Mouse (Mus musculus) kidney, embryonic 14.5 days (tissue): ENCODE data around the gene U2af1. TPM values are rescaled to one million over a fixed set of nuclear protein-coding genes. Genes with fewer than 3 reads are reported as not detected.

Experiments
- ATAC-seq: fragments of 200-750 bp; cut with Nextera tagmentation; 2 replicates; pipeline ENCODE4 v1.8.0; 2017; ENCODE audit warnings: moderate number of reproducible peaks, mild to moderate bottlenecking, moderate TSS enrichment, moderate library complexity; ENCODE audit not compliant: low FRiP score, low TSS enrichment
- H3K27ac ChIP-seq: fragments of 300-500 bp; sonication (generic); 2 replicates; pipeline ENCODE4 v1.5.1; 2014; ENCODE audit warnings: low read depth, mild to moderate bottlenecking, low read length, moderate library complexity, mixed read lengths
- H3K27me3 ChIP-seq: fragments of 300-500 bp; sonication (generic); 2 replicates; pipeline ENCODE4 v1.6.1; 2014; ENCODE audit warnings: mild to moderate bottlenecking, low read length; ENCODE audit not compliant: control insufficient read depth, insufficient read depth
- H3K36me3 ChIP-seq: fragments of 300-500 bp; sonication (generic); 2 replicates; pipeline ENCODE4 v1.6.1; 2014; ENCODE audit warnings: low read length, mixed read lengths; ENCODE audit not compliant: control insufficient read depth, insufficient read depth
- H3K4me1 ChIP-seq: fragments of 300-500 bp; sonication (generic); 2 replicates; pipeline ENCODE4 v1.6.1; 2014; ENCODE audit warnings: low read length, mixed read lengths; ENCODE audit not compliant: control insufficient read depth, insufficient read depth
- H3K4me2 ChIP-seq: fragments of 300-500 bp; sonication (generic); replicated peaks from 2 replicates; pipeline ENCODE4 v1.6.1; 2014; ENCODE audit warnings: low read depth, mild to moderate bottlenecking, low read length
- H3K4me3 ChIP-seq: fragments of 300-500 bp; sonication (generic); 2 replicates; pipeline ENCODE4 v1.5.1; 2014; ENCODE audit warnings: mild to moderate bottlenecking, low read length
- H3K9ac ChIP-seq: fragments of 300-500 bp; sonication (generic); 2 replicates; pipeline ENCODE4 v1.6.1; 2014; ENCODE audit warnings: low read depth, mild to moderate bottlenecking, low read length, moderate library complexity
- H3K9me3 ChIP-seq: fragments of 300-500 bp; sonication (generic); 2 replicates; pipeline ENCODE4 v1.6.1; 2016; ENCODE audit warnings: low read length; ENCODE audit not compliant: control insufficient read depth
- WGBS: fragments of 180-500 bp; shearing (Covaris S2); extraction: QIAGEN DNeasy Blood & Tissue Kit; methylation state at CpG from one replicate; pipeline ENCODE4 v1.1.7; 2014; 5-methylcytosine and 5-hydroxymethylcytosine counted together
- polyA plus RNA-seq: library from polyadenylated mRNA; unstranded; fragments of >200 nt; fragmentation: Nextera tagmentation; extraction: Ambion mirVana; gene quantifications from 2 replicates; pipeline ENCODE4 v1.2.1, GENCODE M21; 2014

U2af1 gene
- polyA plus RNA-seq, 1 experiment from 2014 or later: 195 TPM

- H3K9ac ChIP-seq: no peak overlapping the region
- no peaks in the 10 kb centered on the region for H3K9me3 ChIP-seq
- H3K27me3 ChIP-seq: no peaks in the 10 kb centered on the region
- 42% methylated on average over 5 of the region's 5 CpGs for WGBS
- H3K4me2 ChIP-seq: peak overlapping the region; percentile 35; the same call in 1 of the 2 replicates
- H3K27ac ChIP-seq: no peak overlapping the region
- H3K4me3 ChIP-seq: no peak overlapping the region
- ATAC-seq: no peak
- H3K36me3 ChIP-seq: no peaks in the 10 kb centered on the region
- peaks cover 11% of the 10 kb centered on the region for H3K4me1 ChIP-seq
Measured at GRCm38 (mm10) chr17:31692918-31693317, 34.2 kb upstream of the U2af1 start.

- 73% methylated on average over 1 of the region's 1 CpGs for WGBS
- no peak for ATAC-seq
- Histone ChIP-seq H3K27ac (no peak overlapping the region), H3K9ac (no peak overlapping the region), H3K27me3 (no peaks in the 10 kb centered on the region), H3K4me2 (no peak overlapping the region), H3K9me3 (no peaks in the 10 kb centered on the region), H3K4me1 (peaks cover 21% of the 10 kb centered on the region), H3K36me3 (no peaks in the 10 kb centered on the region), H3K4me3 (no peak overlapping the region)
Measured at GRCm38 (mm10) chr17:31689606-31690005, 30.9 kb upstream of the U2af1 start.

GRCm38 (mm10) chr17:31688112-31688511, 29.4 kb upstream of the U2af1 start:
- Histone ChIP-seq H3K4me3 (no peak overlapping the region), H3K9ac (no peak overlapping the region), H3K4me2 (no peak overlapping the region), H3K27ac (no peak overlapping the region), H3K4me1 (peaks cover 12% of the 10 kb centered on the region), H3K36me3 (no peaks in the 10 kb centered on the region), H3K9me3 (no peaks in the 10 kb centered on the region), H3K27me3 (no peaks in the 10 kb centered on the region)
- WGBS: 52% methylated on average over 9 of the region's 9 CpGs
- ATAC-seq: no peak

GRCm38 (mm10) chr17:31686225-31686564, 27.5 kb upstream of the U2af1 start:
- Histone ChIP-seq H3K9me3 (no peaks in the 10 kb centered on the region), H3K36me3 (no peaks in the 10 kb centered on the region), H3K4me3 (no peak overlapping the region), H3K9ac (no peak overlapping the region), H3K27ac (peak overlapping the region; percentile 67), H3K27me3 (no peaks in the 10 kb centered on the region), H3K4me2 (no peak overlapping the region), H3K4me1 (peaks cover 9% of the 10 kb centered on the region)
- 10% methylated on average over 3 of the region's 3 CpGs for WGBS
- peak; percentile 43; the same call in 1 of the 2 replicates for ATAC-seq

- 15% methylated on average over 17 of the region's 17 CpGs for WGBS
- no peaks in the 10 kb centered on the region for H3K36me3 ChIP-seq
- H3K9ac ChIP-seq: no peak overlapping the region
- ATAC-seq: peak; percentile 77
- no peak overlapping the region for H3K4me2 ChIP-seq
- H3K4me3 ChIP-seq: no peak overlapping the region
- no peaks in the 10 kb centered on the region for H3K9me3 ChIP-seq
- H3K4me1 ChIP-seq: peaks cover 9% of the 10 kb centered on the region
- H3K27ac ChIP-seq: peak overlapping the region; percentile 67
- H3K27me3 ChIP-seq: no peaks in the 10 kb centered on the region
Measured at GRCm38 (mm10) chr17:31685514-31686224, 27.0 kb upstream of the U2af1 start.

- Histone ChIP-seq H3K36me3 (no peaks in the 10 kb centered on the region), H3K9ac (no peak overlapping the region), H3K4me2 (no peak overlapping the region), H3K9me3 (no peaks in the 10 kb centered on the region), H3K27me3 (no peaks in the 10 kb centered on the region), H3K4me3 (no peak overlapping the region), H3K27ac (no peak overlapping the region), H3K4me1 (no peaks in the 10 kb centered on the region)
- 58% methylated on average over 2 of the region's 2 CpGs for WGBS
- no peak for ATAC-seq
Measured at GRCm38 (mm10) chr17:31680450-31680849, 21.8 kb upstream of the U2af1 start.

- Histone ChIP-seq H3K27me3 (no peaks in the 10 kb centered on the region), H3K4me1 (no peaks in the 10 kb centered on the region), H3K9me3 (no peaks in the 10 kb centered on the region), H3K9ac (no peak within 1 kb of the TSS; the same call in 1 of the 2 replicates), H3K4me2 (no peak within 1 kb of the TSS), H3K36me3 (no peaks in the 10 kb centered on the region), H3K27ac (no peak within 1 kb of the TSS), H3K4me3 (no peak within 1 kb of the TSS)
- WGBS: 77% methylated on average over 8 of the region's 8 CpGs
- no peak for ATAC-seq
Measured at GRCm38 (mm10) chr17:31677507-31677906, 18.8 kb upstream of the U2af1 start, which contains the start of gene Cryaa. Gene Cryaa (plus strand): TSS chr17:31677807.

- H3K36me3 ChIP-seq: no peaks in the 10 kb centered on the region
Measured at GRCm38 (mm10) chr17:31674426-31674825, 15.7 kb upstream of the U2af1 start.

GRCm38 (mm10) chr17:31672279-31672678, 13.6 kb upstream of the U2af1 start:
- 88% methylated on average over 12 of the region's 12 CpGs for WGBS
- no peak overlapping the region for H3K9ac ChIP-seq

More at GRCm38 (mm10) chr17:31674426-31674825, 15.7 kb upstream of the U2af1 start:
- no peak overlapping the region for H3K27ac ChIP-seq
- H3K4me2 ChIP-seq: no peak overlapping the region
- no peak for ATAC-seq
- no peaks in the 10 kb centered on the region for H3K9me3 ChIP-seq
- WGBS: 88% methylated on average over 1 of the region's 1 CpGs
- H3K4me3 ChIP-seq: no peak overlapping the region
- no peaks in the 10 kb centered on the region for H3K4me1 ChIP-seq
- H3K27me3 ChIP-seq: no peaks in the 10 kb centered on the region
- no peak overlapping the region for H3K9ac ChIP-seq

More at GRCm38 (mm10) chr17:31672279-31672678, 13.6 kb upstream of the U2af1 start:
- H3K9me3 ChIP-seq: no peaks in the 10 kb centered on the region
- no peak overlapping the region for H3K27ac ChIP-seq
- no peaks in the 10 kb centered on the region for H3K4me1 ChIP-seq
- H3K4me2 ChIP-seq: no peak overlapping the region
- H3K4me3 ChIP-seq: no peak overlapping the region
- no peaks in the 10 kb centered on the region for H3K36me3 ChIP-seq
- H3K27me3 ChIP-seq: no peaks in the 10 kb centered on the region
- ATAC-seq: no peak
